Mouse (Mus musculus): ENCODE data around the gene Isl1.
A peak's percentile ranks its signal among the peaks of the same experiment; 100 is the strongest.

Isl1 gene

DNA sequence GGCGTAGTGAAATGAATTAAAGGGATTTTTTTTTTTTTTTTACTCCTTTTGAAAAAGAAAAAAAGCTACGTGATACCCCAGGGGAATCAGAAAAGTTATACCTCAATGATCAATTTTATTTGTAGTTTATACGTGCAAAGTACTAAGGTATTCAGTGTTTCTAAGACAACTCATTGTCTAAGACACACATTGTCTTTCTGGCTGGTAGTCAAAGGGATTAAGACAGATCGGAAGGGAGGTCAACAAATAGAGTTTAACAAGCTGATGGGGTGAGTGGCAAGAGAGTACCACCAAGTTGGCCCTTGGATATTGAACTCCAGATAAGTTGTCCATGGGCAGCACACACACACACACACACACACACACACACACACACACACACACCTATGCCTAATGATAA, 14.1 kb downstream of the Isl1 start:
- DNase-seq (ENCODE audit: extremely low spot score, low spot score) = no peak

DNA sequence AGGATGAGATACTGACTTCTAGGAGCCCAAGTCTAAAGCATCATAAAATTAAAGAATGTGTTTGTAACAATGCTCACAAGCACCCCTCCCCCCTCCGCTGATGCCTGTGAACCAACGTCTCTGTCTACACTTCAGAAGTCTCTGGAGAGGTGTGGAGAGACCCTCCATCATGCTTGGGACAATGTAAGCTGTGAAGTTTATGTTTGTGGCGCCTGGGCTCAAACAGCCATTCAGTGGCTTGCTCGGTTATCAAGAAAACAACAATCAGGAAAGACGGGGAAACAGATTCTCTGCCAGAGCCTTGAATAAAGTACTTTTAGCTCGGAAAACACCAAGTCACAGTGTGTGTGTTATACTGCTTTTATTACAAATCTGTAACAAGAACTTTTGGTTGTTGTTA, 14.8 kb downstream of the Isl1 start:
- no peak for DNase-seq (ENCODE audit: extremely low spot score, low spot score)

DNA sequence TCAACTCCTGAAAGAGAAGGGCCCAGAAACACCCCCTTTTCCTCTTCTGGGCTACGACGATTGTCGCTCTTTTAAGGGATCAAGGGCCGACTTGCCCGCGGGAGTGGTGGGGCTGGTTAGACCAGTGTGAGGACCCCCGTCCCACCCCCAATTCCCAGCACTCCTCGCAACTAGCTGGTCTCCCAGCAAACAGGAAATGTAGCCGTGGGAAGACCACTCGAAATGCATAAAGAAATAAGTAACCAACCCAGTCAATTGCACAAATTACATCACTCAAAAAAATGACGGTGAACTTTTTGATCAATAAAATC, 15.4 kb downstream of the Isl1 start:
- no peak for DNase-seq (ENCODE audit: extremely low spot score, low spot score)

DNA sequence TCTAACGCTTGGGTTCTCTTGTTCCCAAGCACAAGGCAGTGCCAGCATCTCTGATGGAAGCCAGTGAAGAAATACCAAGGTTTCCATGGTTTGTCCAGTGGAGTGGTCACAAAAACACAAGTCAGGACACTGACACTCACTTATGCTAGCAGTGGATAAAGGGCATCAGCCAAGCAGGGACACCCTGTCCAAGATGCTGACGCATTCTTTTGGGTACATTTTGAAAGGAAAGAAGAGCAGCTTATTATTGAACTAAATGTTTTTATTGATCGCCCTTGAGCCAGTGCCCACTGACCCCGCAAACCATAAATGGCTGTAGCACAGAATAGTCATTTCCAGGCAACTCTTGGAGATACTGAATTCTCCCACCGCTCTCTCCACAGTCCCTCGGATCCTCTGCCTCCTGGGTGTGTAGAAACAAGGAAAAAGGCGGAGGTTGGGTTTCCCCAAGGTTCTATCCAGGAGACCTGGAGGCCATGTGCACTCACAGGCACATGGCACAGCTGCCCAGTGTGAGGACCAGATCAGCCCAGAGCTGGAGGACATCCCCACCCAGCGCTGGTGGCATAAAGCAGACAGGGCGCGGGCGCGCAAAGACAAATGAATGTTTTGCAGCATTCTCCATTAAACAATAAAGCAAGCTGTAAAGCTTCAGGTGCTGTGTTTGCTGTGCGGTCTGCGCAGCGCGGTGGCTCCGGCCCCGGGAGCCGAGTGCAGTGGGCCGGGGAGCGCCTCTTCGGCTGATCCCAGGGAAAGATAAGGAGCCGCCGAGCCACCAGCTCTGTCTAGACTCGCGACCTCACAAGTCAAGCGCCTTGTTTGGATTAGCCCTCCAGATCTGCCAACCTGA, 16.0 kb downstream of the Isl1 start:
- peak; percentile 66 for DNase-seq (ENCODE audit: extremely low spot score, low spot score)

DNA sequence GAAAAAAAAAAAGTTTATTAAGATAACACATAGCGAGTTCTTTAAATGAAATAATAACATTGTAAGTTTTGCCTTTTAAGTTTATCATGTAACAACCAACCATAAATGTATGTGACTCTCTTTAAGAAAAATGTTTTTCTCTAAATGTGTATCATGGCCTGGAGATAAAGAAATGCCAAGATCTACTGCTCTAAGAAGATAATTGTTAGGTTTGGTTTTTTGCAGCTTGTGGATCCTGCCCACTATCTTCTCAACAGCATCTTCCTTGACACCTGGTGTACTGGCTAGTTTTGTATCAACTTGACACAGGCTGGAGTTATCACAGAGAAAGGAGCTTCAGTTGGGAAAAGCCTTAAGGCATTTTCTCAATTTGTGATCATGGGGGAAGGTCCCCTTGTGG, 19.8 kb downstream of the Isl1 start:
- no peak for DNase-seq (ENCODE audit: extremely low spot score, low spot score)

DNA sequence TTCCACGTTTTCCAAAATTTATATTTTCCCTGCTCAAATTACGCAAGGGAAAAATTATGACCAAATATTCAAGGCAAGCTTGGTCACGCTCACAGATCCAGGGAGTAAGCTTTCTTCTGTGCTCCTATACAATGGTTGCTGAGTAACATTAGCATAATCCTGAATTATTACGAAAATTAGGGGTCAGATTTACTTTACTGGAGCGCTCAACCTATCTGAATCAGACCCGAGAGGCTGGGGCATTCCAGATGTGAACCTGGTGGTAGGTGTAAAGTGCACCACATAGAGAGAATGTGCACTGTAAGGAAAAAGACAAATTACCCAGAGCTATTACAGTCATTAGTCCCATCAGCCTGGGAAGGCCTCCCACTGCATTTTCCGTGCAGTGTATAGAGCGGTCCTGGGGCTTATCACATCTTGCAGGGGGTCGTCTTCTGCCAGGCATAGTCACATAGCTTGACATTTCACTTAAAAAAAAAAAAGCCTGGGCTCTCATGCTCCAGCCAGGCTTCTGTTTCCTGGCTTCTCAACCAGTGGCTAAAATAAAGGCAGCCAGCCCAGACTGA, 30.2 kb downstream of the Isl1 start:
- DNase-seq (ENCODE audit: extremely low spot score, low spot score) = no peak
